Mouse (Mus musculus): ENCODE measurements at regions not wholly inside any gene's neighbourhood (a gene's known extent, or its start where the extent isn't known, plus 50 kb on each side); places are given as distances from the start of the nearest gene placed in this dataset.
A peak's percentile ranks its signal among the peaks of the same experiment; 100 is the strongest.

DNA sequence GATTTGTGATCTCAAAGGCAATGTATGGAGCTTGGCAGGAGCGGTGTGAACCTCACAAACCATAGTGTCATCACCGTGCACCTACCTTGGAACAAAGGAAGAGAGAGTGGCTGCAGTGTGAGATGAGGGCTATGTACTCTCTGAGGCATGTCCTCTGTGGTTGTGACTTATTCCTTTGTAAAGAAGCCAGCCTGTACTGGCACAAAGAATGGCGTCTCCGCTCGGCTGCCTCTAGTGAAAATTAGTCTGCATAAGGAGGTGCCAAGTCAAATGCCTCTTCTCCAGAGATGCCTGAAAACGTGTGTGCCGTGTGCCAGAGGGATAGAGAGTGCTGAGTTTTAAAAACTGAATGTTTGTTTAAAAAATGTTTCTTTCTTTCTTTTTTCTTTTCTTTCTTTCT, 444.0 kb upstream of the Frg1 start:
- DNase-seq (ENCODE audit: low spot score in 2 of 2) = no peak

GRCm38 (mm10) chr8:41831713-41832112, 414.8 kb upstream of the Frg1 start:
- no peak for DNase-seq (ENCODE audit: low spot score in 2 of 2)

GRCm38 (mm10) chr8:41830407-41830806, 413.5 kb upstream of the Frg1 start:
- DNase-seq (ENCODE audit: low spot score in 2 of 2) = no peak

- DNase-seq (ENCODE audit: low spot score in 2 of 2) = peak in 1 of 2 experiments; percentile 4
Measured at GRCm38 (mm10) chr8:41824928-41825327, 408.1 kb upstream of the Frg1 start.

DNA sequence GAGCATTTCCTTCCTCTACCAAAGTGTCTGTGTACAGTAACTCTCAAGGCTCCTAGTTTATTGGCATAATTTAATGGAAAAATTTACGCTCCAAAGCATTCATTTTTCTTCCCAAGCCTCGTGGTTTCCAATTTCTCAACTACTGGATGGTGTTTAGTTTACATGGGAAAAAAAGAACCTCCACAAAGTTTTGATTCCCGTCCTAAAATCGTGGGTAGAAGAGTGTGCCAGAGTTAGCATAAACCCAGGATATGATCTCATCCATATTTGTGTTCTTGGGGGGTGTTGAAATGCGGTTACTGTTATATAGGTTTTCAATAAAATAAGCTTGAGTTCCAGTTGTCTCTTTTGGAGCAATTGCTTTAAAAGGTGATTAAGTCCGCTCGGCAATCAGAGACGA, 406.2 kb upstream of the Frg1 start:
- DNase-seq (ENCODE audit: low spot score in 2 of 2) = no peak

DNA sequence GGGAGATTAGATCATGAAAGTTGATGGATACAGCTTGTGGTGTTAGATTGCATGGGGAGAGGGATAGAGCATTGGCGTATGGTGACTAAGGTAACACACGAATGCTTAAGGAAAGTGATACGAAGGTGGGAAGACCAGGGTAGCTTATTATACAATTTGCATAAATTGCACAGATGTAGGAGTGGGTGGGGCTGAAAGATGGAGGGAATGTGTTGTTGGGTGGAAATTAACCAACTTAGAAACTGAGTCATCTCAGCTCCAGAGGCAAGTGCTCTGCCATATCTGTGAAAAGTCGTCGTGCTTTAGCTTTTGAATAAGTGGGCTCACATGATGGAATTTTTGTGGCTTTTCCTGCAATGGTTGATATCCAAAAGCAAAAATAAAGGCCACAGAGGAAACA, 404.8 kb upstream of the Frg1 start:
- DNase-seq (ENCODE audit: low spot score in 2 of 2) = no peak

DNA sequence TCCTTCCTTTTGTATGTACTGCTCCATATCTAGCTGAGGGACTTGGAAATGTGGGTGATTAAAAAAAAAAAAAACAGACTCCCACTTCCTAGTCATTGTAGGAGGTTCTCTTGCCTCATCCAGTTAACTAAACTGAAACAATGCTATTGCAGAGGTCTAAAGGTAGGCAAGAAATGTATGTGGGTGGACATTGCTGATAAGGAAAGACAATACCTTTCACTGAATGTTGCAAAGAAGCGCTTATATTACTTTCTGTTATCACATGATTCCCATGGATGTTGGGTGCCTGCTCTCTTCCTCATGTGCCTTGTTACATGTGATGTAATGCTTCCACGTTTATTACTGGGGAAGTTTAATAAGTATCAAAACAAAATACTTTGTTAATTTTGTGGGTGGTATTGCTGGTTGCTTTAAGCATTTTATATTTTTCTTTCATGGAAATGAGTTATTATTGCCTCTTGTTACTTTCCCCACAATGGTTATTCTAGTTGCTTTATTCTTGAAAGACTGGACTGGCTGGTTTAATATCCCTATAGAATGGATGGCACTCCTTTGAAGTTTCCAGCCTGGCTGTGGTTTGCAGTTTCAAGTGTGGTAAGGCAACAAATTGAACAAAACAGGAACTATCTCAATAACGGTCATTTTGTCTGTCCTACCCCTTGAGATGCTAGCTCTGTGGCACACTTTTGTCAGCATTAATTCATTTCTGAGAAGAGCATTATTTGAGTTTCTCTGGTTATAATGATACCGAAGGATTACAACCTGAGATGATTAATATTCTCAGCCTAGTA, 403.9 kb upstream of the Frg1 start:
- DNase-seq (ENCODE audit: low spot score in 2 of 2) = no peak

GRCm38 (mm10) chr8:41818577-41818976, 401.7 kb upstream of the Frg1 start:
- DNase-seq (ENCODE audit: low spot score in 2 of 2) = no peak

DNA sequence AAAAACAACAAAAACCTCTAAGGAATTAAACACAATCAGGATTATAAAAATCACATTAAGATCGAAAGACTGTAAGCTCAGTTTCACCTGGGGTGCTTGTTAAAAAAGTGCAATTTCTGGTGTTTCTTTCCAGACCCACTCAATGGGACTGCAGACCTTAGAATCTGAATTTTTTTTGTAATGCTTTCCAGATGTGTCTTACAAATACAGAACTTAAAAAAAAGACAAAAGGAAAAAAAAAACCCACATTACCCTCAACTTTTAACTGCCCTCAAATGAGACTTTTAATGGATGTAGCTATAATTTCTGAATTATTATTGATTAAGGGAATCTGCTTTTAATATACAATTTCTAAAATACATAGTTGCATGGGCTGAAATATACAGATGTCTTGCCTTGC, 401.2 kb upstream of the Frg1 start:
- DNase-seq (ENCODE audit: low spot score in 2 of 2) = no peak

DNA sequence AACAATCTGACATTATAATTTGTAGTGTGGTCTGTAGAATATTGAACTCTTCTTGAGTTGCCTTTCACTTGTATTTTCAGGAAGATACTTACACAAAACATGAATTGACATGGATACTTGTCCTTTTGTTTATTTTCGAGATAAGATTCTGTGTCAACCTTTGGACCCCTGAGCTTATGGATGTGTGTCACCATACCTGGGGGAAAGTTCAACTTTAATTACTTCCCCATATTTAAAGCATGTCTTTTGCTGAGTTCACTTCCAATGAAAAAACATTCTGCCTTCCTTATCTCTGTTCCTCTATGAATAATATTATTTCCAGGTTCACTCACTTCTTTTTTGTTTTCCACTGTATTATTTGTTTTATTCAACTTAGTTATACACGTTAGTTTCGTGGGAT, 398.4 kb upstream of the Frg1 start:
- DNase-seq (ENCODE audit: low spot score in 2 of 2) = no peak

DNA sequence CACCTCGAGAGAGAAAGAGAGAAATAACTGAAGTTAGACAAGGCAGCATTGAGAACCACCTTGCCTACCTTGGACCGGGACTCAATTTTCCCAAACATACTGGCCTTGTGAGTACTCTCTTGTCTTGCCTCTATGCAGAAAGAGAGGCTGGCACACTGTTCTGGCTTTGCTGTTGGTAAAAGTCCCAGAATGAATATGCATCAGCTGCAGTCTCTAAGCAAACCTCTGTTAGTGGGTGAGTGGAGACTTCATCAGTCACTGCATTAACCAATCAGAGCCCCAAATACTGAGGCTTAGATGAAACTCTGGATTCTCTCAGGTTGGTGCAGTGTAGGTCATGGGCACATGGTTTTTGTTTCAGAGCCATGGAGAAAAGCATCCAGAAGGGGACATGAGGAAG, 378.8 kb upstream of the Frg1 start:
- no peak for DNase-seq (ENCODE audit: low spot score in 2 of 2)

DNA sequence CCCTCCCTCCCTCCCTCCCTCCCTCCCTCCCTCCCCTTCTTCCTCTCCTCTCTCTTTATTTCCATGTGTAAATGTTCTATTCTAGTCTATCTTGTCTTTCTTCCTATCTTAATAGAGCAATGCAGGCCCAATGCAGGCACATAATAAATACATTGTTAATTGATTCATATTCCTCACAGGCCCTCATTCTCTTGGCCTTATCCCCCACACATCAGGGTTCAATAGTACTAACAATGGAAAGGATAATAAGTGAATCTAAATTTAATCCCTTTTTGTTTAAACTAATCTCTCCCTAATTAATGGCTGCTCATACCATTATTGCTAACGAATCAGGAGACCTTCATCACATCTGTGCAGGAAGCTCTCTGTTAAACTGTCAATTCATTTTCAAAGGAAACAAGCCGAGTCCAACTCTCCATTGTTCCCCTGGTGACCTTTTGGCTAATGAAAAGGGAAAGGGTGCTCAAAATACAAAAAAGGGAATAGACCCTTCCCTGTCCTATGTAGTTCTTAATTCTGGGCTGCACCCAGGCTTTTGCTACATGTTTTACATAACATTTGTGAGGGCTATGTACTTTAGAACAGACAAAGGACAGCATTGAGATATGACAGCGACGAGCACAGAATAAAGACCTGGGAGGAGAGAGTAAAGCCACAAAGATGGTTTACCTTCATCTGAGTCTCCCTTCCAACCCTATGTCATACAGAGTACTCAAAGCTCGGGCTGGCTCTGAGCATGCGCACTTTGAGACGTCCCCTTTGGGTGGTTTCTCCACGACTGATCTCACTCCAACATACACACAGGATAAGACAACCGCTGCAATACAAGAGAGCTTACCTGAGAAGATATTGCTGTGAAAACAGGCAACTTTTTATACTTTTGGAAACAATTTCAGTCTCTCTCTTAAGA, 370.3 kb upstream of the Frg1 start:
- DNase-seq (ENCODE audit: low spot score in 2 of 2) = no peak

DNA sequence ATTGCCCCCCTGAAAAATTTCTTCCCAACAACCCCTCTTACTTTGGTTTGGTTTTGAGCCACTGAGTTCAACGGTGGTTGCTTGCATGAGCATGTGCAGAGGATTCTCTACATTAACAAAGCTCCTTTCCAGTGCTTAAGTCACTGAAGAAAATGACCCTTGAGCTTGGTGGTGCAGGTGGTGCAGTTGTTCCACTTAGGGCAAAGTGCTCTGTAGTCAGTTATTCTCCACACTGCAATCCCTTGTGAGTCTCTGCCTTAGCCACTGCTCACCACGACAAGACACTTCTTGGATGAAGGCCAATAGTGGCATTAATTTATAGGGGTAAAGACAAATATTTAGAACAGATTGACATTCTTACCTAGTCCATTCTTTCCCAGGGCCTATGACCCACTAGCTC, 369.1 kb upstream of the Frg1 start:
- no peak for DNase-seq (ENCODE audit: low spot score in 2 of 2)

DNA sequence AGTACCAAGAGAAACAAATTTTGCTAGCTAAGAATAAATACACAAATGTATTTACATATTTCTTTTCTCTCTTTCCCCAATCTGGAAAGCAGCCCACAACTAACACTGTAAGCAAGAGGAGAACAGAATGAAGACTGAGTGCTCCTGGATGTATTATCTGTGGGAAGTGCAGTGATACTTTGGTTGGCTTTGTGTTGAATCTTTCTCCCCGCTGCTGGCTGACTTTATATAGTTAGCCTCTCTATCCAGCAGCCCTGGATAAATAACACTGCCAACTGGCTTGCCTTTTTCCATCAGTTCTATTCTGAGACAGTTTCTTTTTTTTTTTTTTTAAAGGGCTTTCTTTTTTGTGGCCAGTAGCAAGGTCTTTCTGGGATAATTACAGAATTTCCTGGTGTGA, 366.0 kb upstream of the Frg1 start:
- DNase-seq (ENCODE audit: low spot score in 2 of 2) = no peak

DNA sequence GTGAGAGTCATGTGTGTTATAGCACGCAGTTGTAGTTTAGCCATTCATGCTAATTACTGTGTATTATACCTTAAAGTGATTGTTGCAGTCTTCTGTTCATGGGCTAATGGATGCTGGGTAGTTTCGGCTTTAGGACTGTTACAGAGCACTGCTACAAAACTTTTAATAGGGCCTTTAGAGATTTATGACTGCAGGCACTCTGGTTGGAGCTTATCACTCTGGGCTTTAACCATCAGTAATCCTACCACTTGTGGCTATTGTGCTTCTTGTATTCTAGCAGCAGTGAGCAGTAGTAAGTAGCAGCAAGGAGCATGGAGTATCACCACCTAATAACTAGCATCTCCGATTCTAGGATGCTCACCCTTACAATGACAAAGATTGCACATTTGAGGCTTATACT, 362.6 kb upstream of the Frg1 start:
- DNase-seq (ENCODE audit: low spot score in 2 of 2) = no peak

- DNase-seq (ENCODE audit: low spot score in 2 of 2) = no peak
Measured at GRCm38 (mm10) chr8:41771729-41772128, 354.9 kb upstream of the Frg1 start.

DNA sequence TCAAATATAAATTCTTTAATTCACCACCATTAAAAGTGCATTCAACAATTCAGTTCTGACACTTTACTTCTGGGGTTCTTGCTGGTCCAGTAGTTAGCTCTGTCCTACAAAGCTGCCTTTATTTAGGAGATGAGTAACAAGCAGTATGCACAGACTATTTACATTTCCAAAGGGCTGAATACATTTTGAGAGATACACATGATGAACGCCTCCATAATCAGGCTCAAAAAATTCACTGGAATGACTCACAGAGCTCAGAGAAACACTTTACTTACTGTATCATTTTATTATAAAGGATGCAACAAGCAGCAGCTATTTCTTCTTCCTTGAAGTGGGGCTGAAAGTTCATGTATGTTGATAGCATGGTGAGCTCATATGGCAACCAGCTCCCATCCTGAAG, 336.6 kb upstream of the Frg1 start:
- DNase-seq (ENCODE audit: low spot score in 2 of 2) = no peak

GRCm38 (mm10) chr8:41752641-41753040, 335.8 kb upstream of the Frg1 start:
- DNase-seq (ENCODE audit: low spot score in 2 of 2) = no peak

GRCm38 (mm10) chr8:41747024-41747423, 330.1 kb upstream of the Frg1 start:
- DNase-seq (ENCODE audit: low spot score in 2 of 2) = no peak

DNA sequence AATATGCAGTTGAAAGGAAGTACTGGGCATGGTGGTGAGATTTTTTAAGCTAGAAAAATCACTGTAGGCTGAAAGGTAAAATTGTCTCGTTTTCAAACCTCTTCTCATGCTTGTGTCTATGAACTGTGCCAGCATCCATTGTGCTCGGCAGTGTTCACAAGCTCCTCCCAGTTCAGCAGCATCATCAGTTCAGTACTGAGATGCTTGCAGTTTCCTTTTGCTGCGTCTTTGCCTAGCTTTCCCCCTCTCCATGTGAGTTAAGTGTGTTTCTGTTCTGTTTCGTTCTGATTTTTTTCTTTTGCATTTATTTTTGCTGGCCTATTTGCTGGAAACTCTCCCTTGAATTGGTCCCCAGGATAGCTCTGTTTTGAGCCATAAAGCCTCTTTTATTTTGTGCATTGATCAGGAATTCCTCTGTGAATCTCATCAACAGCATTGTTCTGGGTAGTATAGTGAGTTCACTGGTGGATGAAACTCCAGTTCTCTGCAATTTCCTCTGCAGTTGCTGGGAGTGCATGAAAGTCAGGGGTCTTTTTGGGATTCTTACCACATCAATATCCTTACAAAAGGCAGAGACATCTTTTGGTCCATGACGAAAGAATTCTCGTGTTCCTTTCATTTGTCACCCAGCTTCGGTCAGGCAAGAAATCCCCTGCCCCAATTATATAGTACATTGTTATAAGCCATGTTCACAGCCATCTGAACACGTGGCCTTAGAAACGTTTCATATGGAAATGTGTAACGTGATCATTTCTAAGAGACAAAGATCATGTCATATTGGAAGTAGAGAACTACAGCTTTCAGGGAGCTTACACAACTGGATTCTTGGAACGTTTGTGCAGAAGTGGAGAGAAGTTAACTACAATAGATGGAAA, 326.2 kb upstream of the Frg1 start:
- no peak for DNase-seq (ENCODE audit: low spot score in 2 of 2)

GRCm38 (mm10) chr8:41717002-41717401, 300.1 kb upstream of the Frg1 start:
- no peak for DNase-seq (ENCODE audit: low spot score in 2 of 2)
